Mouse (Mus musculus) embryo, embryonic 10 days (tissue): ENCODE data around the gene Tspoap1.
A peak's percentile ranks its signal among the peaks of the same experiment; 100 is the strongest.

Experiments
- DNase-seq: peaks from one replicate; pipeline ENCODE4 v3.0.0-alpha.2; 2015; ENCODE audit warnings: low spot score

The Tspoap1 gene

DNA sequence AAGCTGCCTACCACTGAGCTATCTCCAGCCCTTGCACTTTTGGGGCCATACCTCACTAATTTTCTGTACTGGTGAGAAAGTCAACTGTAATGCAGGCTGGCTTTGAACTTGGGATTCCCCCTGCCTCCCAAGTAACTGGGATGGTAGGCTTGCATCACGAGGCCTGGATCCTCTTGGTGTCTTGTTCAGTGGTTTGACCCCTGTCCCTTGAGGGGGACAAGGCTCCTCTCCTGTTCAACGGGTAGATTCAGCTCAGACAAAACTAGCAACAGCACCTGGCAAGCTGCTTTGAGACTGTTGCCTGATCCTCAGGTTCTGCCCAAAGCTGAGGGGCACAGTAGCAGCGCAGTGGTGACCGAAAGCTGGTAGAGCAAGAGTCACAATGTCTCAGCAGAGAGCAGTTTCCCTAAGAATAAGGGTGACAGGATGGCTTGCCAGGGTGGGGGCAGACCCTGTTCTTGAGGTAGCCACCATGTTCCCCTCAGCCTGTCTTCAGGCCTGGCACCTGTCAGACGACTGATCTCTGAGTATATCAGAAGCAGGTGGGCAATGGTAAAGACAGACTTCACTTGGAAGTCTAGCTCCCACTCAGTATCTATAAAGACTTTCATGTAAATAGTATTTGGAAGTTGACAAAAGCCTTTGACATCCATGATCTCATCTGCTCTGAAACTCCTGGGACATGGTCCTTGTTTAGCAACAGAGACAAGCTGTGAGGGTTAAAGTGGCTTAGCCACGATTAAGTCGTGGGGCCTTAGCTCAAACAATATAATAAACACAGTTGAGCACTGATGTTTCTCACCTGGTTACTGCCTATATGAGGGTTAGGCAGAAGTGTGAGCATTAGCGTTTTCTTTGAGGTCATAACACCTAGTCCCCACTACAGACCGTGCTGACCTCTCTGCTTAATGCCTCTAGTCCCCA, 14.4 kb upstream of the Tspoap1 start:
- DNase-seq: no peak

GRCm38 (mm10) chr11:87747312-87747711, 13.0 kb upstream of the Tspoap1 start:
- no peak for DNase-seq

DNA sequence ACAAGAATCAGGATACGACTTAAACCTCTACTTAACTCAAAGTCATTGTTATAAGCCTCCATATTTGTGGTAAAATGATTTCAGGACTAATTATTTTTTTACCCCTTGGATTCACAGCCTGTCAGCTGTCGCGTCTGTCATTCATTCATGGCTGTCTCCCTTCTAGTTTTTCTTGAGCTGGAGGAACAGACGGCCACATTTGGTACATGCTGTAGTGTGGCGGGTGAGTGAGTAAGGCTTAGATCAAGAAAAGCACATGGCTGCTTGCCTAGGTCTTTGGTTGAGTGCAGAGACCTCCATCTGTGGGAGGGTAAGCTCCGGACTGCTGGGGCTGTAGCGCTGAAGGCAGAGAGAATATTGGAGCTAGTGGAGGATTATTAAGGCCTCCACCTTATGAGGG, 12.6 kb upstream of the Tspoap1 start:
- no peak for DNase-seq

DNA sequence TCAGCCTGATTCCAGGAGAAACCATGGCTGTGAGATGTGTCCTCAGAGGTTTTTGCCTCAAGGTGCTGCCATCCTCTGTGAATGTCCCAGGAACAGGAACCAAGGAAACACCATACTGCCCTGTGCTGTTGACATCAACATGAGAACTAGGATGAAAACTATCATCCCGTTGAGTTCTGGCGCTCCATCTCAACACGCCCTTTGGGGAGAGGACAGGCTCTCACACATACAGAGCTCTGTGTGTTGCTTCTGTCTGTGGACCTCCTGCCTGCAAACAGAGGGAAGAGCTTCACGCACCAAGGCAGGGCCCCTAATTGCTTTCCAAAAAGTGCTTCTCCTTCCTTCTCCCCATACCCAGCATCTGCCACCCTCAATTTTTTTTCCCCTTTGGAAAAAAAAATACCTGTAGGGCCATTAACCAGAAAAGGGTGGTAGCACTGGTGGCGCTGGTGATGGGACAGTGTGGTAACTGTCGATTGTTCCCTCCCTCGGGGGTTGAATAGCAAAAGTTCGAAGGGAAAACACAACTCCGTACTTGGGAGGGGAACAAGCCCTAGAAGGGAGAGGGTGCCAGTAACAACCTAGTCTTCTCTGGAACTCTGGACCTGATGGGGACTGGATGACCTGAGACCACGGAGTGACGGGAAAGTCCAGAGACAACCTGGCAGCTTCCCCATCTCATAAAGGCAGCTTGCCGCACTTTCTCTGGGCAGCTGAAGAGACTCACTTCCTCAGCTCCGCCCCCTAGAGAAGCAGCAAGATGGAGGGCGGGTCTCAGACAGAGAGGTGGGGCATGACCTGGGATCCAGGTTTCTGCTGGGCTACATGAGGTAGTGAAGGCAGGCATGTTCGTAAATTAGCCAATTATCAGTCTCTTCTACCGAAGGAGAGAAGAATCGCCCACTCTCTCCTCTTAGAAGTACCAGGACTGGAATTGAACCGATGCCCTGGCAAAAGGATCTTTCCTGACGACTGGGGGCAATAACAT, 11.9 kb upstream of the Tspoap1 start:
- DNase-seq: peak; percentile 44

DNA sequence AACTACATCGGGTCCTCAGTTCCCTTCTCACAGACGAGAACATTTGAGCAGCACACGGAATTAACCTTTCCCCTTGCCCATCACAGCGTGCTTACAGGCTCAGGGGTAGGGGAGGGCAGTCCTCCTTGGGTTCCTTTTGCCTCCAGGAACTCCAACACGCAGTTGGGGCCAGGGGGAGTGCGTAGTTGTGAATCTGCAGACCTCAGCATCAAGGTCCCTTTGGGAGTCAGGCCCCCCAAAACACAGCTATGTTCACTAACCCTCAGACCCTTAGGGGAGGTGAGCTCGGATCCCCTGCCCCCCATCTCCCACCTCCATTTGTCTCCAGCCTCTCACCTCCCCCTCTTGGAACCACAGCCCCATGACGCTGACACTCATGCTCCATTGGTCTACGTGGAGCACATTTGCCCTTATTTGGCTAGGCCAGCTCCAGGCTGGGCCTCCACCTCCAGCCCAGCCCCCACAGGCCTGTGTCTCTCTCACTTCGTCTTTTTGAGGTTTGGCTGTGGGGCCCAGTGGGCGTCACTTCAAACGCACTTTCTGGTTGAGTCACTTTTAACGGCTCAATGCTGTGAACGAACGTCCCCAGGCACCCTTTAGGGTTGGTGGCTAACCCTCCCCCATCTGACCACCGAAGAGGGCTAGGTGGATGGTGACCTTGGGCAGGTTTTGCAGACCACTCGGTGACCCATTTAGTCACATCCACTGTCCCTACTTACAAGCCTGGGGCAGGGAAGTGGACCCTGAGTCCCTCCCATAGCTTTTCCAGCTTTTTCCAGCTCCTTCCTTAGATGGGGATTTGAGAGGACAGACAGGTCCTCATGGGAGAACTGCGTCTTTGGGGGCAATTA, 10.9 kb upstream of the Tspoap1 start:
- peak; percentile 37 for DNase-seq

- no peak for DNase-seq
These were observed 10.3 kb upstream of the Tspoap1 start for GRCm38 (mm10) chr11:87750043-87750421.

DNA sequence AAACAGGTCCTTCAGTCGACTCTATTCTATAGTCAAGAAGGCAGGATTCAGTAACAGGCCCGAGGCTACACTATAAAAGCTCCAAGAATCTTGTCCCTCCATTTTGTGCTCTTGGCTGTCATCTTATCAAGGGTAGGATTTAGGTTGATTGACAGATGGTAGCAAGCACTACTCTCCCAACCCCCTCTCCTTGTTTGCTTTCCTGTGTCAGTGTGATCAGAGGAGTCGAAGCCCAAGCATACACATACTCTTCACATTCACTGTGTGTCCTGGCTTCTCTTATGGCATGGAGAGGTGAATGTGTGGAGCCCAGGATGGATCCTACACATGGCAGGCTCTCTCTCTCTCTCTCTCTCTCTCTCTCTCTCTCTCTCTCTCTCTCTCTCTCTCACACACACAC, 9.8 kb upstream of the Tspoap1 start:
- no peak for DNase-seq

- no peak for DNase-seq
These were observed 9.3 kb upstream of the Tspoap1 start for GRCm38 (mm10) chr11:87751031-87751430.

- DNase-seq: no peak
These were observed 8.8 kb upstream of the Tspoap1 start for GRCm38 (mm10) chr11:87751491-87751966.

- no peak for DNase-seq
These were observed 8.0 kb upstream of the Tspoap1 start for GRCm38 (mm10) chr11:87752307-87752706.

DNA sequence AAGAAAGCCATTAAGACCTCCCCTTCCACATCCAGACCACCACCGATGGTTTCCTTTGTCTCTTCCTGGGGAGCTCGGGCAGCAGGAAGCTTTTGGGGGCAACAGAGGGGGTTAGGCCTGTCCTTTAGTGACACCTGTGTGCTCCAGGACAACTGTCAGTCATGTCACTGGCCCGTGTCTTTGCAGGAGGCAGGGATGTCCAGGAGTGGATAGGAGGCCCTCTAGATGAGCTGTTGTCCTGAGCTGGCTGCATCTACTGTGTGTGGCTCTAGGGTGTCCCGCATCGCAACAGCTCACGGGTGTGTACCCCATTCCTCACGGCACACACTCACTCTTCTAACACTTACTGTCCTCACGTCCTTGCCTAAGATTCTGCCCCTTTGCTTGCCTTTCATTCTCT, 7.1 kb upstream of the Tspoap1 start:
- DNase-seq: no peak

- no peak for DNase-seq
These were observed 6.3 kb upstream of the Tspoap1 start for GRCm38 (mm10) chr11:87753891-87754501.

GRCm38 (mm10) chr11:87754603-87755002, 5.7 kb upstream of the Tspoap1 start:
- DNase-seq: no peak

DNA sequence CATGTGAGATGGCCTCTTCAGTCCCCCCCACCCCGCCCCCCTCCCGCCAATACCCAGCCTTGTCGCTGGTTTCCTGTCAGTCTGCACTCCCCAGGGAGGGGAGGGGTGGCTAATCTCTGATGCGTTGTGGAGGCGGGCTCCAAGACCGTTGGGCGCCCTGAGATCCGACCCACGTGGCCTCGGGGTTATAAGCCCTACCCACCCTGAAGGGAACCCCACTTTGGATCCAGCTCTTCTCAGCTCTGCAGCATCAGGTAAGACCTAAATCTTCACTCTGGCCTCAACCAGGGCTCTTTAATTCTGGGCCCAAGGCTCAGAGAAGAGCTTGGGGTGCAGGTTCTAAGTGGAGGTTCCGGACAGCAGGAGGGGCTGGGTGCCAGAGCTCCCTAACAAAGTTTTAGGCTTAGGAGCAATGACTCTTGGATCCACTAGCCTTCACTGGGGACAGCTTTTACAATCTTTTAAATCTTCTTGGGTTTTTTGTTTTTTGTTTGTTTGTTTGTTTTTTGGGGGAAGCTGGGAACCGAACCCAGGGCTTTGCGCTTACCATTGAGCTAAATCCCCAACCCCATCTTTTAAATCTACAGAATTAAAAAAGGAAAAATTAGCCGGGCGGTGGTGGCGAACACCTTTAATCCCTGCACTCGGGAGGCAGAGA, 4.9 kb upstream of the Tspoap1 start:
- peak; percentile 40 for DNase-seq

DNA sequence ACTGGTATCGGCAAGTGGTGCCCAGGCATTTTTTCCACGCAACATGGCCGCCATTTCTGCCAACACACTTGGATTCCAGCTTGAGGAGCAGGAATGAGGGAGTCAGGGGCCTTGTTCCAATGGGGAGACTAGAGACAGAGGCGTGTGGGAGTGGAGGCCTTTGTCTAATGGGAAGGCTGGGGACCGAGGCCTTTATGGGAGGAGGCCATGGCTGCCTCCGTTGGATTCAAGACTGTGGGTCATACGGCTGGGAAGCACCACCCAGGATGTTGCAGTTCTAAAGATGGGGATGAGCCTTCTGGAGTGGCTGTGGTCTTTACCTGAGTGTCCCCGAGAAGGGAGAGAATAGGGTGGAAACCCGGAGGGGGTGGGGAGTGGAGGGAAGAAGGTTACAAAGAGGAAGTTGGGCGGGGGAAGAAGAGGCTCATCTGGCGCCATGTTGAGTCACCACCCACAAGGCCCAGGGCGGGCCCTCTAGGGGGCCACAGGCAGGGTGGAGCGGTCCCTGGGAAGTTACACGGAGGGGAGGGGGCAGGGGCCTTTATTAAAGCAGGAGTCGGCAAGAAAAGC, 4.0 kb upstream of the Tspoap1 start:
- DNase-seq: no peak

- no peak for DNase-seq
These were observed 3.1 kb upstream of the Tspoap1 start for GRCm38 (mm10) chr11:87757001-87757954.

- no peak for DNase-seq
These were observed 2.0 kb upstream of the Tspoap1 start for GRCm38 (mm10) chr11:87758161-87758911.

DNA sequence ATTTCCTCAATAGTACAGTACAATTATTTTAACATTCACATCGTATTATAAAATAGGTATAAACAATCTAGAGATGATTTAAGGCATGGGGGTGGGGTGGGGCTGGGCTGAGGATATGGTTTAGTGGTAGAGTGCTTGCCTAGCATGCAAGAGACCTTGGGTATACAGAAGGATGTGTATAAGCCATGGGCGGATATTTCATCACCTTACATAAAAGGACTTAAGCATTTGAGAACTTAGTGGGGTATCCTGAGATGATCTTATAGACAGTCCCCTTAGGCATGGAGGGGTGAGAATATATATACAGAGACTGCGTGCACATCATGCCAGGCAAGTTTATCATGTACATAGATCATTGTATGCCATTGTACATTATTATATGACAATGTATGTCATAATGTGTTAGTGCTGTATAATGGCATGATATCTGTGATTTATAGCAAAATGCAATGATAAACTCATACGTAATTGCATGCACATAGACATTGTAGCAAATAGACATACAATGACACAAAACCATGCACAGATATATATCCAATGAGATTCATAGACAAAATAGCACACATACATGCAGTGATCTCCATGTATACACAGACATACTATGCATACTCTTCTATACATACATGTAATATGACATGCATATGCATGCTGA, 1.3 kb upstream of the Tspoap1 start:
- DNase-seq: no peak
